Mouse (Mus musculus): ENCODE results near the gene I830077J02Rik. TPM values are rescaled to one million over a fixed set of nuclear protein-coding genes. Genes with fewer than 3 reads are reported as not detected.
A peak's percentile ranks its signal among the peaks of the same experiment; 100 is the strongest.

I830077J02Rik gene
- polyA plus RNA-seq, 1 experiment from 2014 or later, result 3.9 TPM

GRCm38 (mm10) chr3:105959585-105959984 is 27.1 kb upstream of the I830077J02Rik start:
- DNase-seq (no peak), ATAC-seq (peak; percentile 42)
- TF ChIP-seq CTCF (IDR thresholded peaks at IDR 0.05; ENCODE audit: low read depth), result 0 out of 2 replicates have a peak, but pooled peaks have one; percentile 4
- no peak for TF ChIP-seq EP300 (IDR thresholded peaks at IDR 0.05; ENCODE audit: low read depth)
- Histone ChIP-seq H3K27ac (ENCODE audit: low read depth) (peak overlapping the region; percentile 99), H3K36me3 (replicated peaks; ENCODE audit: insufficient read depth, low read length) (peaks cover 42% of the 10 kb centered on the region), H3K4me1 (ENCODE audit: insufficient read depth) (peaks cover 22% of the 10 kb centered on the region), H3K9me3 (ENCODE audit: low read length) (no peaks in the 10 kb centered on the region), H3K4me2 (ENCODE audit: low read depth, low read length) (peak overlapping the region; percentile 99), H3K4me3 (ENCODE audit: low read depth, low read length) (peak overlapping the region; percentile 79), H3K9ac (replicated peaks) (peak overlapping the region; percentile 94), H3K27me3 (ENCODE audit: insufficient read depth, low read length) (no peaks in the 10 kb centered on the region)
- WGBS (ENCODE audit: insufficient replicate concordance), result 0% methylated on average over 26 of the region's 26 CpGs

- Histone ChIP-seq H3K9me3 (ENCODE audit: low read length) (no peaks in the 10 kb centered on the region), H3K27ac (ENCODE audit: low read depth) (peak within 1 kb of the TSS; percentile 99), H3K4me1 (ENCODE audit: insufficient read depth) (peaks cover 22% of the 10 kb centered on the region), H3K9ac (replicated peaks) (peak within 1 kb of the TSS; percentile 94), H3K27me3 (ENCODE audit: insufficient read depth, low read length) (no peaks in the 10 kb centered on the region), H3K36me3 (replicated peaks; ENCODE audit: insufficient read depth, low read length) (peaks cover 42% of the 10 kb centered on the region), H3K4me3 (ENCODE audit: low read depth, low read length) (peak within 1 kb of the TSS; percentile 79), H3K4me2 (ENCODE audit: low read depth, low read length) (peak within 1 kb of the TSS; percentile 99)
- peak; percentile 99 for DNase-seq
- ATAC-seq, result peak; percentile 96
- peak; percentile 98 for TF ChIP-seq EP300 (IDR thresholded peaks at IDR 0.05; ENCODE audit: low read depth)
- TF ChIP-seq CTCF (IDR thresholded peaks at IDR 0.05; ENCODE audit: low read depth), result no peak
- under 1% methylated on average over 52 of the region's 52 CpGs for WGBS (ENCODE audit: insufficient replicate concordance)
Observed at GRCm38 (mm10) chr3:105958974-105959580, 26.6 kb upstream of the I830077J02Rik start, which contains the start of gene Wdr77. TSS of gene Wdr77 (plus strand) at chr3:105959369.

GRCm38 (mm10) chr3:105958204-105958603 is 25.7 kb upstream of the I830077J02Rik start:
- H3K27ac ChIP-seq (ENCODE audit: low read depth), result peak overlapping the region; percentile 99
- no peaks in the 10 kb centered on the region for H3K9me3 ChIP-seq (ENCODE audit: low read length)
- peaks cover 22% of the 10 kb centered on the region for H3K4me1 ChIP-seq (ENCODE audit: insufficient read depth)
- ATAC-seq, result no peak
- H3K36me3 ChIP-seq (replicated peaks; ENCODE audit: insufficient read depth, low read length), result peaks cover 44% of the 10 kb centered on the region
- H3K9ac ChIP-seq (replicated peaks), result peak overlapping the region; percentile 94
- H3K4me2 ChIP-seq (ENCODE audit: low read depth, low read length), result peak overlapping the region; percentile 99
- no peaks in the 10 kb centered on the region for H3K27me3 ChIP-seq (ENCODE audit: insufficient read depth, low read length)
- no peak for DNase-seq
- TF ChIP-seq EP300 (IDR thresholded peaks at IDR 0.05; ENCODE audit: low read depth) (no peak), CTCF (IDR thresholded peaks at IDR 0.05; ENCODE audit: low read depth) (no peak)
- 34% methylated on average over 5 of the region's 5 CpGs for WGBS (ENCODE audit: insufficient replicate concordance)
- peak overlapping the region; percentile 79 for H3K4me3 ChIP-seq (ENCODE audit: low read depth, low read length)

GRCm38 (mm10) chr3:105957235-105957634 is 24.8 kb upstream of the I830077J02Rik start:
- Histone ChIP-seq H3K27me3 (ENCODE audit: insufficient read depth, low read length) (no peaks in the 10 kb centered on the region), H3K27ac (ENCODE audit: low read depth) (no peak overlapping the region), H3K4me1 (ENCODE audit: insufficient read depth) (peaks cover 22% of the 10 kb centered on the region), H3K9me3 (ENCODE audit: low read length) (no peaks in the 10 kb centered on the region), H3K4me3 (ENCODE audit: low read depth, low read length) (peak overlapping the region; percentile 79; the same call in 1 of the 2 replicates), H3K36me3 (replicated peaks; ENCODE audit: insufficient read depth, low read length) (peaks cover 45% of the 10 kb centered on the region), H3K9ac (replicated peaks) (peak overlapping the region; percentile 94), H3K4me2 (ENCODE audit: low read depth, low read length) (peak overlapping the region; percentile 99)
- WGBS (ENCODE audit: insufficient replicate concordance), result 86% methylated on average over 1 of the region's 1 CpGs
- no peak for ATAC-seq
- TF ChIP-seq EP300 (IDR thresholded peaks at IDR 0.05; ENCODE audit: low read depth) (no peak), CTCF (IDR thresholded peaks at IDR 0.05; ENCODE audit: low read depth) (no peak; the same call in none of the 2 replicates)
- no peak for DNase-seq

- ATAC-seq (no peak), DNase-seq (no peak)
- no peaks in the 10 kb centered on the region for H3K9me3 ChIP-seq (ENCODE audit: low read length)
- H3K27ac ChIP-seq (ENCODE audit: low read depth), result no peak overlapping the region
- H3K4me1 ChIP-seq (ENCODE audit: insufficient read depth), result peaks cover 2% of the 10 kb centered on the region; the same call in 1 of the 2 replicates
- peaks cover 79% of the 10 kb centered on the region for H3K36me3 ChIP-seq (replicated peaks; ENCODE audit: insufficient read depth, low read length)
- no peak overlapping the region for H3K4me2 ChIP-seq (ENCODE audit: low read depth, low read length)
- no peak overlapping the region for H3K9ac ChIP-seq (replicated peaks)
- no peaks in the 10 kb centered on the region for H3K27me3 ChIP-seq (ENCODE audit: insufficient read depth, low read length)
- no peak overlapping the region for H3K4me3 ChIP-seq (ENCODE audit: low read depth, low read length)
- TF ChIP-seq CTCF (IDR thresholded peaks at IDR 0.05; ENCODE audit: low read depth) (no peak), EP300 (IDR thresholded peaks at IDR 0.05; ENCODE audit: low read depth) (no peak)
- WGBS (ENCODE audit: insufficient replicate concordance), result 94% methylated on average over 7 of the region's 7 CpGs
Observed at GRCm38 (mm10) chr3:105951348-105951747, 18.9 kb upstream of the I830077J02Rik start.

GRCm38 (mm10) chr3:105936111-105936510 is 3.6 kb upstream of the I830077J02Rik start:
- WGBS (ENCODE audit: insufficient replicate concordance), result 73% methylated on average over 4 of the region's 4 CpGs
- DNase-seq, result no peak

More at GRCm38 (mm10) chr3:105936111-105936510, 3.6 kb upstream of the I830077J02Rik start:
- Histone ChIP-seq H3K9me3 (ENCODE audit: low read length) (no peaks in the 10 kb centered on the region), H3K4me3 (ENCODE audit: low read depth, low read length) (no peak overlapping the region), H3K36me3 (replicated peaks; ENCODE audit: insufficient read depth, low read length) (peaks cover 13% of the 10 kb centered on the region), H3K4me1 (ENCODE audit: insufficient read depth) (no peaks in the 10 kb centered on the region), H3K9ac (replicated peaks) (no peak overlapping the region), H3K27me3 (ENCODE audit: insufficient read depth, low read length) (no peaks in the 10 kb centered on the region), H3K4me2 (ENCODE audit: low read depth, low read length) (no peak overlapping the region), H3K27ac (ENCODE audit: low read depth) (no peak overlapping the region)
- TF ChIP-seq CTCF (IDR thresholded peaks at IDR 0.05; ENCODE audit: low read depth), result no peak
- TF ChIP-seq EP300 (IDR thresholded peaks at IDR 0.05; ENCODE audit: low read depth), result no peak
- no peak for ATAC-seq
